Mouse (Mus musculus): ENCODE measurements around the gene Fbxo24. TPM values are rescaled to one million over a fixed set of nuclear protein-coding genes. Genes with fewer than 3 reads are reported as not detected.

Fbxo24 gene
- polyA plus RNA-seq (2012; rRNA removed) = 0.23 and 0.26 TPM in 2 replicates

DNA sequence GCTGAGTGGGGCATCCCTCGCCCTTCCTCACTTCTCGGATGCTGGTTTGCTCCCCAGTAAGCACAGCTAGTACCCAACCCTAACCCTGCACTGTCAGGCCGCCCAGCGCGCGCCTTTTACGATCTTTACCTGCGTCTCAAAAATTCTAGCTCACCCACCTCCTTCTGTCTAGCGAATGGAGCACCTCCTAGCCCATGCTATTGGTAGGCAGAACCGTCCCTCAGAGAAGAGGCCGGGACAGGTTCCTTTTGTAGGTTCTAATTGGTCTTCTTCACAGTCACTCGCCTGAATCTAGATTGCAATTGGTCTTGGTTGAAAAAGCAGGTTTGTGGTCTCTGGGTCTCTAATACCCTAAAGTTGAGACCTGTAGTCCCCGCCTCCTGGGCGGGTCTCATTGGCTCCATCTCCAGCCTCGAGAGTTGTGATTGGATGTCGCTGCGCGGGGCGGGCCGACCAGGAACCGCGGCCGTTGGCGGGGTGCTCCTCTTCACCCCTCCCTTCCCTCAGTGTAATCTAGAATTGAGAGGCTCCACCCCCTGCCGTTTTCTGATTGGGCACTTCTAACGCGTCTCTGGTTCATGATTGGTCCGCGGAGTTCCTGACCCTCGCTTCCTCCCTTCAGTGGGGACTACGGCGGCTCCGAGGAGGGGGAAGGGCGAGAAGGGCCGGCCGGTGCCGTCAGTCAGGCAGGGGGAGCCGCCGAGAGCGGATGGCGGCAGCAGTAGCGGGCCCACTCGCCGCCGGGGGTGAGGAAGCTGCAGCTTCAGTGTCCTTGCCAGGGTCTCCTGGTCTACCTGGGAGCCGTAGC, at the start of gene Fbxo24, which contains the start of the genes Lrch4 and Gm20605:
TSS of gene Fbxo24 (minus strand) at position 505 of the 808 bp plus-strand sequence.
TSS of gene Lrch4 (plus strand) at position 624 of the 808 bp plus-strand sequence.
TSS of gene Gm20605 (plus strand) at position 678 of the 808 bp plus-strand sequence.

DNA sequence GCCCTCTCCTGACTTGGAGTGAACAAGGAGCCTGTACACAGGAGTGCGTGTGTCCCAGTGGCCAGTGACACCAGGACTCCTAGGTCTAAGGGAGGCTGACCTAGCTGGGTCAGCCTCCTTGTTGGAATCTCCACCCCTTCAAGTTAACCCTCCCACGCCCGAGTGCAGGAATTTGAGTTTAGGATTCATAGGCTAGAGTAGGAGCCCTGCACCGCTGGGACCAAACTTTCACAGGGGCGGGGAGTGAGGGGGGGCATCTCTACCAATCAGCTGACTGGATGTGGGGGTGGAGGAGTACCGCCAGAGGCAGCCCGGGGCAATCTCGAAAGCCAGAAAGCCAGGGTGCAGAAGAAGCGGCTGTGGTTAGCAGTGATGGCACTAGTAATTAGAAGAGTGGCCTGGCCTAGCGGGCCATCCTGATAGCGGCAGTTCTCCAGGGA, 16.9 kb upstream of the Fbxo24 start, which contains the start of gene Irs3:
TSS of gene Irs3 (minus strand) at position 63 of the 440 bp plus-strand sequence.

DNA sequence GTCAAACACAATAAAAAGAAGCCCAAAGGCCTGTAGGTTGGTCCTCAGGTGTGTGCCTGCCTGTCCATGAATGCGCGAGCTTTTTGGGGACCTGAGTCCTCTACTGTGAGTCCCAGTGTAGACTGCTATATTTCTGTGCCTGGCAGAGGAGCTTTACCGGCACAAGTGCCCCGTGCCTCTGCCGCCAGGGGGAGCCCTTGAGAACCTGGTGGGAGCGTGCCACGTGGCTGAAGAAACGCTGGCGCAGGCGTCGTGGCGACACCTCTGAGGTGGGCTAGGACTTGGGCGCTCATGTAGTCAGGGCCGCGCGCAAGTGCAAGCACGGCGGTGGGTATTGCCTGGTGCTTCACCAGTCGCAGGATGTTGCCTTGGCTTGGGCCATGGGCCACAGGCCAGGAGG, 12.3 kb upstream of the Fbxo24 start, which contains the start of gene Sap25:
TSS of gene Sap25 (plus strand) at position 281 of the 400 bp plus-strand sequence.

DNA sequence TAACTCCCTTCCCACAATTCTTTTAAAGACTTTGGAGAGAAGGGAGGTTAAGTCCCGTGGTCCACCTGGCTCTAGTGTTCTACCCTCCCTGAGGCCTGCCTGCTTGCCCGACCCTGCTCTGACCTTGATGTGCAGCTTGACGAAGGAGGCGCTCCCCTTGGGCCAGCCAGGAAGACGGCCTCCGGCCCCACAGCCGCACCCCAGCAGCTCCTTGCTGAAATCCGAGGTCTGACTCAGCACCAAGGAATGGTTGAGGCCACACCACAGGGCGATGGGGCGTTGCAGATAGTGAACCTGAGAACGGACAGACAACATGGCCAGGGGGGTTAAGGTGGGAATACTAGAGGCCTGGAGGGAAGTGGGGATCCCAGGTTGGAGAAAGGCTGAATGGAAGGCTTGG, 15.3 kb downstream of the Fbxo24 start, which contains the start of gene Pcolce:
TSS of gene Pcolce (minus strand) at position 235 of the 400 bp plus-strand sequence.

DNA sequence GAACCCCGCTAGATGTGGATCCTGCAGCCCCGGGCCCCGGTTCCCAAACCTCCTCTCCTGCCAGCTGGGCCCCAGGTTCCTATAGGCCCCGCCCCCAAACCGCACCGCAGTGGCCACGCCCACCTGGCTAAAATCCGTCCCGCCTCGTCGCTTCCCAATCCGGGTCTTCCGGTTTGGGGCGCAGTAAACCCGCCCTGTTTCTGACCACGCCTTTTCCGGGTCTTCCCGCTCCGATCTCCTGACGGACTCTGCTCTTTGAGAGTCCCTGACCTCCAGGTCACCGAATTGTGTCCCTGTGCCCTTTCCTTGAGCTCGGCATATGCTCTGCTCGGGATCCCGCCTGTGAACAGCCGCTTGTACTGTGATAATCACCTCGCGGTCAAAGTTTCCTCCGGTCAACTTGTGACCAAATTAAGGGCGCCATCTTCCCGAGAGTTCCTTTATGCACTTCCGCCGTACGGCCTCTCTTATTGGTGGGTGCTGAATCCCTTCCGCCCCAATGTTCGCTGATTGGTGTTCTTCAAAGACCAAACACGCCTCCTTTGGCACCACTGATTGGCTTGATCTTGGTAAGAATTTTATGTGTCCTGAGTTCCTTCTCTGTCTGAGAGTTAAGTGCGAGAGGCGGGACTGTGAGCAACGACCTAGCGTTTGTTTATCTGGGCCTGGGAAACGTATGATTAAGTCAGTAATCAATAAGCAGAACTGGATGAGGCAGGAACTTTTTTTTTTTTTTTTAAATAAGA, 28.0 kb downstream of the Fbxo24 start, which contains the start of gene Mospd3:
TSS of gene Mospd3 (minus strand) at position 440 of the 746 bp plus-strand sequence.

DNA sequence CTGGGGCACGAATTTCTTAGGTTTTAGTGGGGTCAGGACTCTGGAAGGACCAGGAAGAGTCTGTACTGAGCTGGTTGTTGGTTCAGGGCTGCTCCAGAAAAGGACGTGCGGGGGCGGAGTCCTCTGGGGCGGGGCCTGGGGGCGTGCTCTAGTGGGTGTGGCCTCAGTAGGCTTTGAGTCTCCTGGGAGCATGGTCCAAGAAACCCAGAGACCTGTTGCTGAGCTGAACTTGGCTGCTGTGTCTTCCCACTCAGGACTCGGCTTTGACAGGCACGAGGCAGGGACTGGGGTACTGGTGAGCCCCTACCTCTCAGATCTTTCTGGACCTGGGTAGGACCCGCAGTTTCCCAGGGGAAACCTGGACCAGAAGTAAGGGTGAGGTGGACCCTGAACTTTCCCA, 59.1 kb downstream of the Fbxo24 start, which contains the start of gene Tfr2:
TSS of gene Tfr2 (plus strand) at position 176 of the 400 bp plus-strand sequence.

Other genes with a start within 250 kb of the Fbxo24 start
- 0.26 and 0.64 TPM in 2 replicates for gene Zan, start 151.9 kb downstream of the Fbxo24 start, polyA plus RNA-seq (2012; rRNA removed)
- 63.7 and 67.0 TPM in 2 replicates for gene Pop7, start 126.5 kb downstream of the Fbxo24 start, polyA plus RNA-seq (2012; rRNA removed)
- 56.8 and 62.1 TPM in 2 replicates for gene Gigyf1, start 110.5 kb downstream of the Fbxo24 start, polyA plus RNA-seq (2012; rRNA removed)
- not detected in 2 replicates for gene Epo, start 95.8 kb downstream of the Fbxo24 start, polyA plus RNA-seq (2012; rRNA removed)
- gene Gnb2, start 95.5 kb downstream of the Fbxo24 start, polyA plus RNA-seq (2012; rRNA removed) = 859 and 883 TPM in 2 replicates
- 237 and 255 TPM in 2 replicates for gene Actl6b, start 75.5 kb downstream of the Fbxo24 start, polyA plus RNA-seq (2012; rRNA removed)
- gene Tfr2, start 59.2 kb downstream of the Fbxo24 start, polyA plus RNA-seq (2012; rRNA removed) = 8.2 and 9.8 TPM in 2 replicates
- gene Mospd3, start 27.9 kb downstream of the Fbxo24 start, polyA plus RNA-seq (2012; rRNA removed) = 68.3 and 78.4 TPM in 2 replicates
- gene Pcolce, start 15.2 kb downstream of the Fbxo24 start, polyA plus RNA-seq (2012; rRNA removed) = 30.6 and 64.8 TPM in 2 replicates
- 22.0 and 23.5 TPM in 2 replicates for gene Lrch4, start 119 bp upstream of the Fbxo24 start, polyA plus RNA-seq (2012; rRNA removed)
- gene Gm20605, start 173 bp upstream of the Fbxo24 start, polyA plus RNA-seq (2012; rRNA removed) = 16.1 and 17.9 TPM in 2 replicates
- 35.2 and 37.5 TPM in 2 replicates for gene Sap25, start 12.3 kb upstream of the Fbxo24 start, polyA plus RNA-seq (2012; rRNA removed)
- 0.06 and 0.13 TPM in 2 replicates for gene Irs3, start 16.7 kb upstream of the Fbxo24 start, polyA plus RNA-seq (2012; rRNA removed)
- gene Agfg2, start 55.7 kb upstream of the Fbxo24 start, polyA plus RNA-seq (2012; rRNA removed) = 16.9 and 19.4 TPM in 2 replicates
- 165 and 183 TPM in 2 replicates for gene Nyap1, start 112.6 kb upstream of the Fbxo24 start, polyA plus RNA-seq (2012; rRNA removed)
- gene Tsc22d4, start 116.7 kb upstream of the Fbxo24 start, polyA plus RNA-seq (2012; rRNA removed) = 57.8 and 66.5 TPM in 2 replicates
- gene Ppp1r35, start 149.8 kb upstream of the Fbxo24 start, polyA plus RNA-seq (2012; rRNA removed) = 55.5 and 66.0 TPM in 2 replicates
- gene Mepce, start 158.7 kb upstream of the Fbxo24 start, polyA plus RNA-seq (2012; rRNA removed) = 36.2 and 40.2 TPM in 2 replicates
- gene Zcwpw1, start 158.8 kb upstream of the Fbxo24 start, polyA plus RNA-seq (2012; rRNA removed) = 11.3 and 14.0 TPM in 2 replicates
- gene Pilra, start 207.3 kb upstream of the Fbxo24 start, polyA plus RNA-seq (2012; rRNA removed) = 0.38 TPM in 2 replicates
- gene Pilrb1, start 229.1 kb upstream of the Fbxo24 start, polyA plus RNA-seq (2012; rRNA removed) = 0.09 and 0.10 TPM in 2 replicates
- gene Pilrb2, start 242.8 kb upstream of the Fbxo24 start, polyA plus RNA-seq (2012; rRNA removed) = 0.04 and 0.11 TPM in 2 replicates